Mouse (Mus musculus) layer of hippocampus, postnatal 14 days (tissue): ENCODE data around the gene Tmem56. TPM values are rescaled to one million over a fixed set of nuclear protein-coding genes. Genes with fewer than 3 reads are reported as not detected.

ENCODE experiments used
- DNase-seq, 2 experiments: peaks; one replicate each; pipeline ENCODE4 v3.0.0; 2021 to 2022; ENCODE audit warnings: low spot score in 2 of 2, mixed read lengths in 1 of 2
- long read RNA-seq, 2 experiments: library from polyadenylated mRNA; stranded (forward); transcript quantifications; one replicate each; pipeline ENCODE4 v2.0.0; 2021
- total RNA-seq, 2 experiments: library from RNA; stranded (reverse); gene quantifications; 2 replicates each; pipeline ENCODE4 v1.2.3; 2021

Tmem56 gene
- 10 to 100 TPM; 25.4 to 28.3 TPM for total RNA-seq
- long read RNA-seq, experiment 1, full-length matches to known transcripts, result 12 of 16 reads
- long read RNA-seq, experiment 1, partial matches to known transcripts, result 0 of 16 reads
- long read RNA-seq, experiment 1, other reads (novel, unspliced or antisense), result 4 of 16 reads
- long read RNA-seq, experiment 2, full-length matches to known transcripts, result 12 of 16 reads
- long read RNA-seq, experiment 2, partial matches to known transcripts, result 0 of 16 reads
- long read RNA-seq, experiment 2, other reads (novel, unspliced or antisense), result 4 of 16 reads

DNA sequence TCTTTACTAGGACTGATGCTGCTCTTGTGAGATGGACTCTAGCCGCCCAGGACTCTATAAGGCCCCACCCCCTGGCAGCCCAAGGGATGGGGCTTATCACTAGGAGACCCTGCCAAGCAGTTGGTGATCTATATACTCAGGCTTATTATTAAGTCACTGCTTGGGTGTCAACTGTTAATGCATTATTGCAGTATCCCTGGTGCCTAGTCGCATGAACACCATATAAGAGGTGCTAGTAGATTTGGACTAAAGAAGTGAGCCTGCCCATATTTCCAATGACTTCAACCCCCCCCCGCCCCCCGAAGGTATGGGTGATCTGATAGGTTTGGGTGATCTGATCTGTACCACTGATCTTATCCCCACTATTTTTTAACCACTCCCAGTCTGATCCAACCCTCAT, at the start of gene Tmem56:
Gene Tmem56 (minus strand): TSS at position 101 of the 400 bp plus-strand sequence.
- no peak for DNase-seq

DNA sequence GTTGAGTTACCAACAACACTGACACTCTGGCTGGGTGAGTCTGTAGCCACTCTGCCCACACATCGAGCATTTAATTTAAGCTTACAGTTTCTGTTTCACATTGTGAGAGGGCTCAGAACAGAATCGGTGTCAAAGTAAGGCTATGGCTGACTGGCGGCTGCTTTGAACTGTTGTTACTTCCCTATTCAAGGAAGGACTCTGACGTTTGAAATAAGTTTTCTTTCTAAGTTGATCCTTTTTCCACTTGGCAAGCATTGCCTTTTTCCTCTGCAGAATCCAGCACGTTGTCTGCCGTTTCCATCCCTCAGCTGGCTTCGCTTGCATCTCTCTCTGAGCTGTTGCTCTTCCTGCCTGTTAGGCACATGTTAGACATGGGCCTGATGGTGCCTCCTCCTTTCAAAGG, 47.3 kb upstream of the Tmem56 start:
- no peak for DNase-seq

DNA sequence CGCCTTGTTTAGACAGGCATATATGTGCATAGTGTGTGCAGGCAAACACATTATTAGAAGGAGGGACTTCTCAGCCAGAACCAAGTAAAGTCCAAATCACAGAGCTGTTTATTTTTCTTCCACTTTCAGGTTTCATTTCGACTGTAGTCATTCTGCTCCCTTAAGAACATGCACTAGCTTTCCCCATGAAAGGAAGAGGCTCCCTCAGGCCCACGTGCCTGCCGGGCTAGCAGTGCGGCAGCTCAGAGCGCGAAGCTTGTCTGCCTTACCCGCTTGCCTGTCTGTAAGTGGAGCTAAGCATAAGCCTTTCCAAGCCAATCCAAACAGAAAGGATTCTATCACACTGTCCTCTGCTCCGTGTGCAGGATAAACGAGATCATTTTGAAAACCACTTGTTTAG, 46.7 kb upstream of the Tmem56 start:
- DNase-seq, result no peak

DNA sequence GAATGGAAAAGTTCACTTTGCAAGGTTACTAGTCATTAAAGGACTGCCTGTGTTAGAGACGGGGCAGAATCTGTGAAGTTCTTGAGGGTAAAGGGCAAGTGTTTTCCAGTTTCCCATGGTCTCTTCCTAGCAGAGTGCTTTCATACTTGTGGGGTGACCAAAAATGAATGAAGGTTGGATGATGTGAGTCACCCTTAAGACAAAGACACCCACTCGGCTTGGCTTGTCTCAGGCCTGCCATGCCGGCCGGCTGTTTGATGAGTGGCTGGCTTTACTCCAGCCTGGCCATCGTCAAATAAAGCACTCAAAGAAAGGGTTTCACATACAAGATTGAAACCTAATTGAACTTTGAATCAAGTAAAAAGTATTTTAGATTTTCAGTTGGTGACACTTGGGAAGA, 44.5 kb upstream of the Tmem56 start:
- no peak for DNase-seq

DNA sequence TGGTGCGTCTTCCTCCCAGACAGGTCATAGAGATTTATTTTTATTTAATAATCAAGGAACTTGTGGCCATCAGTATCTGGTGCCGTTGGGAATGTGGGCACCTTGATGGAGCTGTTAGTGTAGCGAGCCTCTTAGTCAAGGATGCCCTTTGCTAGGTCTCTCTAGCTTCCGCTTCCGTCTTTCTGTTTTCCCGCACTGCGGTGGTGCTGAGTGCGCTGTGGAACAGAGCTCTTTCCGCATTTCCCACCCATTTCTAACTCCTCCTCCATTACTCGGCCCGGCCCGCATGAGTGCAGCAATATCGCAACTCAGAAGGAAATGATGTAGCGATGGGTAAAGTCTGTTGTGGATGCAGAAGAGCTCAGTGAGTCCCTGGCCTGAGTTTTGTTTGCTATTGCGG, 40.5 kb upstream of the Tmem56 start:
- no peak for DNase-seq

DNA sequence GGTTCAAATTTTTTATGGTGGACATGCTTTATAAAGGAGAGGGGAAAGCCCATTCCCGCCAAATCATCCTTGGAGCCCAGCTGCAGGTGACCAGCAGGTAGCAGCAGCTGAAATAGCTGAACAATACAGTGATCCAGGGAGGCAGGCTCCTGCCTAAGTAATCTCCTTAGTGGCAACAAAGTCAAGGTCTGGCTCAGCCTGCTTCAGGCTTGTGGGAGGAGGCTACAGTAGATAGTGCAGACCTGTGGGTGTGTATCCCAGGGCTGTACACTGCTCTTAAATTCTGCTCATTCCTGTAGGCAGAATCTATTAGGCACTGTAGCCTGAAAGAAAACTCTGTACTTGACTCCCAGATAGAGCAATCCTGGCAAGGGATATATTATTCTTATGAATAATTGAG, 38.0 kb upstream of the Tmem56 start:
- no peak for DNase-seq

DNA sequence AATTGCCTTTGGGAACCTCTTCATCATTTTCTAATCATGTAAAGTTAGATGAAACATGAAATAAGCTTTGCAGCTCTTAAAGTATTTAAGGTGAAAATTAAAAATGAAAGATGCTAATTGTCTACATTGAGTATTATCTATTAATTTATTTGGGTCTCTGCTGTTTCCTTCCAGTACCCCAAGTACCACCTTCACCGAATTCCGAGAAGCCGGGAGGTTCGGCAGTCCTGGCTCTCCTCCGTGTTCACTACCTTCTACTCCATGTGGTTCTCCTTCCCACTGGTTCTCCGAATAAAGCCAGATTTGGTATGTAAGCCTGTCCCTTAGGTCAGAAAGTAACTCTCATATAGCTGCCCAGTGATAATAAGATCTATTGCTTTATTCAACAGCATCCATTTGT, 37.0 kb upstream of the Tmem56 start:
- no peak for DNase-seq

DNA sequence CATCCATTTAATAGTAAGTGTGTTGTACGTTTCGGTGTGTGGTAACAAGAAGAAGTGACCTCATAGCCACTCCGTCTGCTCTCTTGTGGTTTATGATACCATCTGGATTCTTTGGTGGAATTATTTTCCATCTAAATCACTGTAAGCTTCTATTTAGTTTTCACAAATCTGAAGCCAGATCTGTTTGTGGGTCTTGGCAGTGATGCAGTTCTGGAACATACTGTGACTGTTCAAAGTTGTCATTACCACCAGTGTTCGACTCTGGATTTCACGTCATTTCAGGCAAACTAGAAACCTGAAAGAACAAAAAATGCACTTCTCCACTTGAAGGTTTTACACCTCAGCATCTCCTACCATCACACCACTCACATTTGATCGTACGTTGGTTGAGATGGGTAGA, 32.6 kb upstream of the Tmem56 start:
- peak in 1 of 2 experiments; percentile 31 for DNase-seq

DNA sequence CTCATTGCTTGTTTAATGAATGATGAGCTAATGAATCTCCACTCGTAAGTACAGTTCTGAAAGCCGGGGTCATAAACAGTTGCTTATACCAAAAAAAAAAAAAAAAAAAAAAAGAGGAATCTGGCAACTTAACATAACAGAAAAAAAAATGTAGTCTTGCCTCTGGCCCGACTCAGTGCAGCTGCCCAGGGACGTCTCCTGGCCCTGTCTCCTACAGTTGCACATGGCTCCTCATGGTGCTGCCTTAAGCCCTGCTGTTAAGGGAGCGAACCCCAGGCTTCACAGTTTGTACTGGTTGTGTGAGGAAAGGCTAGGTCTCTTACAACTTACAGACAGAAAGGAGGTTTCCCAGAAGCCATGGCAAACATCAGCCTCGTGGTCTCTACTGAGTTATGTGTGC, 31.3 kb upstream of the Tmem56 start:
- DNase-seq, result no peak

DNA sequence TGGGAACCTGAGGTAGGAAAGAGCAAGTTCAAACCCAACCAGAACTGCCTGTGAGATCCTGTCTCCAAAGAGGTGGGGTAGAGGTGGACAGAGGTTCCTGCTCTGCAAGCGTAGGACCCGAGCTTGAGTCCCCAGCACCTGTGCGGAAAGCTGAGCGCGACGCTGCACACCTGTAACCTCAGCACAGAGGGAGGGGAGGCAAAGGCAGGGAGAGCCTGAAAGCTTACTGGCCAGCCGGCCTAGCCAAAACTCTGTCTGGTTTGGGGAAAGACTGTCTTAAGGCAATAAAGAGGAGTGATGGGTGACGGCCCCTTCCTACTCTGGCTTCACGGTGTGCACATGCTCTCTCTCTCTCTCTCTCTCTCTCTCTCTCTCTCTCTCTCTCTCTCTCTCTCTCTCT, 30.1 kb upstream of the Tmem56 start:
- DNase-seq, result no peak

DNA sequence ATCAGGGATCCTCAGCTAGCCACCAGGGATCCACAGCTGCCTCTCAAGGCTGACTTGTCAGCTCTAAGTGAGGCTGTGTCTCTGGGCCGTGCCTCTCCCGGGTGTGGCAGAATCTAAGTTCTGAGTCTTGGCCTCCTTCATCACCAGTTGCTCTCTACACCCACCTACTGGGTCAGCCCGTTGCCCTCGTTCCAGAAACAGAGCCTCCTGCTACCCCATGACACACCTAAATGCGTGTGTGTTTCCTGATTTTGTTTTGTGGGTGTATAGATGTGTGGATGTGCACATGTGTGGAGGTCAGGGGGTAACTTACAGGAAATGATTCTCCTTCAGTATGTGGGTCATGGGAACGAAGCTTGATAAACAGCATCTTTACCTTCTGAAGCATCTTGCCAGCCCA, 29.5 kb upstream of the Tmem56 start:
- no peak for DNase-seq

DNA sequence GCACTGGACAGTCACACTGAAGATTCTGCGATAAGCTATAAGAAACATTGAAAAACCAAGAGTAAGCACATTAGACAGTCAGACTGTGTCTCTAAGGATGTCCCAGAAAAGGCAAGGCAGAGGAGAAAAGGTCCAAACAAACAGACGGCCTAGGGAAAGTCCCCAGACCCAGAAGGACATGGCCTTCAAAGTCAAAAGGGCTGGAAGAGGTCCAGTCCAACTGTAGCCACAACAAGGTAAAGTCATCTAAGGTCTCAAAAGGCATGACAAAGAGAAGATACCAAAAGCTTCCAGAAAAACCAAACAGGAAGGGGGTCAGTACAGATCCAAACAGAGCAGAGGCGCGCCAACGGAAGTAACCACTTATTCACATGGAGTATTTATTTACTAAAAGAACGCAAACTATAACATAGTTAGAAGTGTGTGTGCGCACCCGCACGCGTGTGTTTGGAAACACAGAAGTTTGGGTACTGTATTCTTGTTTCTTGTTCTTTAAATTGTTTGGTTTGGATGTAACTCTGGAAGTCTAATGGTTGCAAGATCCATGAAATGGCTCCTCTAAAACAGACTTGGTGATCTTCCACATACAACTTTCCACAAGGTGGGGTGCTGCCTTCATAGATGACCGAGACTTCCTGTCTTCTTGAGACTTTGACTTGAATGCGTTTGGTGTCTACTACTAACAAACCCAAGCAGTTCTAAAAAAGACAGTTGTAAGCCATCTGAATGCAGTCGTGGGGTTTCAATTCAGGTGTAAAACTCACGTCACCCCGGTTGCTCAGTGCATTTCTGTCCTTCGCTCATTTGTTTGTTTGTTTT, 27.2 kb upstream of the Tmem56 start:
- DNase-seq, result no peak

DNA sequence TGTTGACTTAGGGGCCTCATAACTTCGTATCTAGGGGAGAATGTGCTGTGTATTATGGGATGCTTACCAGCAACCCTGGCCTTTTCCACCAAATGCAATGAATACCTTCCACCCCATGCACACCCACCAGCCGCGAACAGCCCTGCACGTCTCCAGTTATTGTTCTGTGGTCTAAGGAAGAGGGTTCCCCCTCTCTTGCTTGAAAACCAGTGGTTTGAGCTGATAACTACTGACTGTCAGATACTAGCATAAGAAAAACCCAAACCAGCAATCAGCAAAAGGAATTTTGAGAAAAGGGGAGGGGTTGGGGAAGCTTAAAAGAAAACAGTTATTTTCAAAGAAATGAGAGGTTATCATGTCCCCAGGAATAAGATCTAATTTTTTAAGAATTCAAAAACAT, 26.5 kb upstream of the Tmem56 start:
- DNase-seq, result no peak

DNA sequence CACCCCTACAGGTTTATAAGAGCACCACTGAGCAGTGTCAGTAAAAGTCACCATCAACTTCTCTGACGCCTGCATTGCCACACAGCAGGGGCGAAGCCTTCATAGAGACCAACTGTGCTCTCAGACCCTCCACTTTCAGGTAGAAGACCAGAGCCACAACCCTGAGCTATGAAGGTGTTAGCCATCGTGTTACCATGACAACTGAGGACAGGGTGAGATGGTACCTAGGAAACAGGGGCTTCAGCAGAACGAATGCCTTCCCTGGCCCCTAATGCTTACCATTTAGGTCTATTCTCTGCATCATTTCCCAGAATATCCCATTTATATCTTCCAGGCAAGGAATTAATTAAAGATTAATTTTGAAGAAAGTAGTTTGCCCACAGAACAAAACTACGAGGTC, 26.0 kb upstream of the Tmem56 start:
- no peak for DNase-seq

DNA sequence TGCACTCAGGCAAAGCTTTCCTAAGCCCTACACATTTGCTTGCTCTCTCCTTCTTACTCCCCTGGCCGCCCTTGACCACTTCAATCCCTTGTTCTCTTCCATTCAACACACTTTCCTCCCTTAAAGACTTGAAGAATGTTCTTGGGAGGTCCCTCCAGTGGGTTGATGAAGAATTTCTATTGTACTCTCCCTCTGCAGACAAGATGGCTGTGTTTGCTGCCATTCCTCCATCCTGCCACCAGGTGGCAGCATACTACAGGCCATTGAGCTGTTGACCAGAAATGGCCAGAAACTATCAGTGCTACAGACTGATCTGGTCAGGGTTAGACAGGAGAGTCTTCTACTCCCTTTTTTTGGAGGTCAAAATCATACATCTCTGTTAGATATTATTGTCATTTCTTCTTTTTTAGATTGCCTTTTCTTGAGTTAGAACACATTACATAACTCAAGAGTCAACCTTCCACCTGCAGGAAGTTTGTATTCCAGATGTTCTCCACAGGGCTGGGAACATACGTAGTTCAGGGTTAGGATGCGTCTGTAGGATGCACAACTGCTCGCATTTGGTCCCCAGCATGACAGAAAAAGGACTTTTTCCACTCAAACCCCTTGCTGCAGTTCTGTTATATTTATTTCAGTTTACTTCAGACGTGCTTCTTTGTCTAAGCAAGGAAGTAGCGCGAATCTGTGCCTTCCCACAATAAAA, 24.8 kb upstream of the Tmem56 start:
- peak; percentile 76 to 85 for DNase-seq

DNA sequence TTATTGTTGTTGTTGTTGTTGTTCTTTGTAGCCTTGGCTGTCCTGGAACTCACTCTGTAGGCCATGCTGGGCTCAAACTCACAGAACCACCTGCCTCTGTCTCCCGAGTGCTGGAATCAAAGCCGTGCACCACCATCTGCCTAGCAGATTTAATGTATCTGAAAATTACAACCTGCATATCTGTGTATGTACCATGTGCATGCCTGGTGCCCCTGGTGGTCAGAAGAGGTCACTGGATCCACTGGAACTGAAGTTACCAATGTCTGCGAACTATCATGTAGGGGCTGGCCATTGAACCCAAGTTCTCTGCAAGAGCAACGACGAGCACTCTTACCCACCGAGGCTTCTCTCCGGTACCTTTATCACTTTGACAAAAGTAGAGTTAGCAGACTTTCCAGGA, 23.7 kb upstream of the Tmem56 start:
- no peak for DNase-seq

DNA sequence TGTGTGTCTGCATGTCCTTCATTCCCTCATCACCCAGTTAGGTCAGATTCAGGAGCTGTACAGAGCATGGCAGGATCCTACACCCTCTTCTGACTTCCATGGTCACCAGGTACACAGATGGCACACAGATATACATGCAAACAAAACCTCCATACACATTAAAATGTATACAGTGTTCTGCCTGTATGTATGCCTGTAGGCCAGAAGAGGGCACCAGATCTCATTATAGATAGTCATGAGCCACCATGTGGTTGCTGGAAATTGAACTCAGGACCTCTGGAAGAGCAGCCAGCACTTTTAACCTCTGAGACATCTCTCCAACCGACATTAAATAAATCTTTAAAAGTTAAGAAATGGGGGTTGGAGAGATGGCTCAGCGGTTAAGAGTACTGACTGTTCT, 11.3 kb upstream of the Tmem56 start:
- DNase-seq, result no peak

DNA sequence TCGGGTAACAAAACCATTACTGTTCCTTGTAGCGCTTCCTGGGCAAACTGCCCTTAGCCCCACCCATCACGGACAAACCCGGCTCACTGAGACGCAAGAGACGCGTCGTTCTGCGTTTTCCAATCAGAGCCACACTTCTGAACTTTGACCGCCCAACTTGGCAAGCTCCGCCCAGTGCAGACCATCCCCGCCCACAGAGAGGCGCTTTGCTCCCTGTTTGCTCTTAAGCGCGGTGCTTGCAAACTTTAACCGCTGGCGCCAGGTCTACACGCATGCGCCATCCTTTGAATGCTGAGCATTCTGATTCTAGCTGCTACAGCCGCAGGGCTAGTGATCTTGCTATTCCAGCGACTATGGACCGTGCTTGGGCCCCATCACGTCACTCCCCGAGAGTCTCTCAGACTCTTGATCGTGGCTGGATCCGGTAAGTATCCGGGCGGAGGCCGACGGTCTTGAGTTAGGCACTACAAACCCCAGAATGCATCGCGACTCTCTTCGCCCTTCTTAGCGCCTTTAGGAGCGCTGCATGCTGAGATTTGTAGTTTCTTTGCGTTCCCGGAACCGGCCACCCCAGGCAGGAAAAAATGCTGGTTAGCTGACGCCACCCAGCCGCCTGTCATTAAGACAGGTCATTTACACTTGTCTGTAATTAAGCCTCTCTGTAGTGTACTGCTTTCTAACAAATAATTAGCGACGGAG, 8.8 kb upstream of the Tmem56 start, which contains the start of gene Alg14:
Gene Alg14 (plus strand): TSS at position 214 of the 699 bp plus-strand sequence.
- DNase-seq, result peak; percentile 97 to 99

DNA sequence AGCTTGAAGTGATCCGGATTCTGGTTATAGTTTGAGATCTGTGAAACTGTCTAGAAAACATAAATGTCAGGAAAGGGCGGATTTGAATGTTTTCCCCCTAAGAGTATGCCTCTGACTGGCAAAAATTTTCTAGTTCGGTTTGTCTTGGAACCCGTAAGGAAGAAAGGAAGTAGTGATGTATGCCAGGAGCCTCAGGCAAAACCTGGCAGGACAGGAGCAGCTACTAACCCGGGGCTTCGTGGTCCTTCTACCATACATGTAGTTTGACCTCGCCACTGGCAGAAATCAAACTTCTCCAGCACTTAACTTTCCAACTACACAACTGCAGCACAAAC, 8.3 kb upstream of the Tmem56 start:
- no peak for DNase-seq

DNA sequence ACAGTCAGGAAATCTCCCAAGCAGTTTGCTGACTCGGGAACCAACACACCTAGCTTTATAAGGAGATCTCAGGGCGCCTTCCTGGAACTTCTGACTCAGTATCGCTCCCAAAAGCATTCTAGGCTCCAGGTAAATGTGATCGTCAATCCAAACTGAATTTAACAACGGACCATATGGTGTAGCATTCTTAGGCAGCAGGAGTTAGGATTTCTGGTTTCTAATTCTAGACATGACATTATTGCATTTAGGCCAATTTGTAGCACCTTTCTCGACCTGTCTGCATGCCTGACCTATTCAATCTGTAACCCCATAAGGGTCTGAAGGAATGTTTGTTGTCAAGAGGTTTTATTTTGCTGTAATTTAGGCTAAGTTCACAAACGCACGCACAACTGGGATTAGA, 7.8 kb upstream of the Tmem56 start:
- no peak for DNase-seq

DNA sequence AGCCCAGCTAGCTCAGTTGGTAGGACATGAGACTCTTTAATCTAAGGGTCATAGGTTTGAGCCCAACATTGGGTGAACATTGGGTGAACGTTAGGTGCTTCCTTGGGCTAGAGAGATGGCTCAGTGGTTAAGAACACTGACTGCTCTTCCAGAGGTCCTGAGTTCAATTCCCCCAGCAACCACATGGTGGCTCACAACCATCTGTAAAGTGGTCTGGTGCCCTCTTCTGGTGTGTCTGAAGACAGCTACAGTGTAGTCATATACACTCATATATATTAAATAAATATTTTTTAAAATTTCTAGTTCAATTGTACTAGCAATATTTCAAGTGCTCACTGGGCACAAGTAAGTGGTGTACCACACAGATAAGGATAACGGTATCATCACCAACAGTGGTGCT, 4.3 kb upstream of the Tmem56 start:
- no peak for DNase-seq

DNA sequence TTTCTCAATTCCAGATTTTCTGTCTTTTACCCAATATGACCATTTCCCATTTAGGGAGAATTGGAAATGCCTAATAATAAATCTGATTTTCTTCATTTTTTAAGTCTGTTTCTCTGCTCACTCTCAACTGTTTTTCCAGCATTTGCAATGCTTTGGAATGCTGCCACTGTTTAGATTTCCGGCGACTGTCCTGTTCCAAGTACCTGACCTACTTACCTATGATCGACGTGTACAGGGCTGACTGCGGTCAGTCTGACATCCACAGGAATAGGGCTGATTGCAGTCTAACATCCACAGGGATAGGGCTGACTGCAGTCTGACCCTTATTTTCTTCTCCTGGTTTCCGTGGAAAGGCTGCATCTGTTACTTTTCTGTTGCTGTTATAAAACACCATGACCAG, 2.3 kb upstream of the Tmem56 start:
- no peak for DNase-seq
